Mouse (Mus musculus) brain, embryonic 14.5 days (tissue): ENCODE results near the gene Cmtm7.

Experiments used
- CTCF ChIP-seq: fragments of 200-500 bp; IDR thresholded peaks from 2 replicates; pipeline ENCODE4 v1.5.1; 2012; ENCODE audit warnings: inconsistent platforms, mild to moderate bottlenecking, moderate library complexity, borderline replicate concordance; ENCODE audit not compliant: insufficient read depth, insufficient read length; ENCODE audit errors: extremely low read depth
- POLR2A ChIP-seq: fragments of 200-500 bp; IDR thresholded peaks from 2 replicates; pipeline ENCODE4 v1.6.1; 2012; ENCODE audit warnings: mild to moderate bottlenecking, inconsistent platforms, borderline replicate concordance; ENCODE audit not compliant: poor library complexity, insufficient read depth, insufficient read length, severe bottlenecking; ENCODE audit errors: extremely low read depth

DNA sequence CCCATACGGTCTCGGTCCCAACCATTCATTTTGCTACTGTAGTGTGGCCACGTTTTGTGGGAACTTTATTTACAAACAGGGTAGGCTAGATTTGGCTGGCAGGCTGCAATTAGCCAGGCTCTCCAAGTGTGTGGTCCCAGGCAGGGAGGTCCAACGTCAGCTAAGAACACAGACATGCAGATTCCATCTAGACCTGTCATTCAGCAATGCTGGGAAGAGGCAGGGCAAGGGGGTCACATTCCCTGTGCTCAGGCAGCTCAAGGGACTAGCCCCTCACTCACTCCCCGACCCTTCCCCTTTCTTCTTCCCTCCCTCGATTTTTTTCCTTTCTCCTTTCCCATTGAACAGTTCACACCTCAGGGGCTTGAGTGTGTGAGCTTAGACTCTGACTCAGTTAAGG is 17.2 kb upstream of the Cmtm7 start:
- no peak for TF ChIP-seq POLR2A
- no peak for TF ChIP-seq CTCF
